In genomic region chr9:115301593-115301992, GRCm38 (mm10) we compare ENCODE assay signal across 9 mouse cellular contexts. TPM values are rescaled to one million over a fixed set of nuclear protein-coding genes. Genes with fewer than 3 reads are reported as not detected.
DNase-seq lines count a peak whose midpoint lies in the region; ATAC-seq and TF ChIP-seq lines count a peak whose summit lies in the region.
"Had no signal": no experiment of that assay in that cellular context is flagged by ENCODE, and none has a peak within 500 bp of the region (broad histone marks: within the 10 kb centered on the region; RNA-seq: fewer than 3 reads in every experiment).

No protein-coding gene starts in this region.

- H3K4me2 ChIP-seq in heart, embryonic 13.5 days, result no peak overlapping the region
- H3K4me2 ChIP-seq in lung, postnatal 0 days (replicated peaks; ENCODE audit: low read depth, low read length), result no peak overlapping the region
- H3K4me2 ChIP-seq in liver, embryonic 11.5 days, result peak overlapping the region; percentile 9; the same call in 1 of the 2 replicates

- H3K27ac ChIP-seq in heart, embryonic 13.5 days (replicated peaks), result peak overlapping the region; percentile 28; the same call in 1 of the 2 replicates
- H3K27ac ChIP-seq in lung, postnatal 0 days (ENCODE audit: low read length), result no peak overlapping the region
- no peak overlapping the region for H3K27ac ChIP-seq in liver, embryonic 11.5 days (ENCODE audit: low read depth, low read length)

- no peaks in the 10 kb centered on the region for H3K9me3 ChIP-seq in heart, embryonic 13.5 days
- H3K9me3 ChIP-seq in lung, postnatal 0 days (ENCODE audit: low read length), result no peaks in the 10 kb centered on the region
- H3K9me3 ChIP-seq in liver, embryonic 11.5 days (ENCODE audit: control insufficient read depth, low read length), result no peaks in the 10 kb centered on the region

- 0 out of 2 replicates have a peak overlapping the region, but pooled peaks have one; percentile 24 for H3K9ac ChIP-seq in heart, embryonic 13.5 days
- no peak overlapping the region for H3K9ac ChIP-seq in lung, postnatal 0 days (replicated peaks; ENCODE audit: low read depth)
- H3K9ac ChIP-seq in liver, embryonic 11.5 days (ENCODE audit: low read depth, low read length), result no peak overlapping the region

- ATAC-seq in heart, embryonic 13.5 days (ENCODE audit: extremely low read depth, insufficient number of reproducible peaks, low FRiP score, low TSS enrichment), result no peak
- ATAC-seq in lung, postnatal 0 days, result peak; percentile 14; the same call in 1 of the 2 replicates
- ATAC-seq in liver, embryonic 11.5 days (replicated peaks; ENCODE audit: low FRiP score), result no peak; the same call in 1 of the 2 replicates

- no peak overlapping the region for H3K4me3 ChIP-seq in heart, embryonic 13.5 days
- no peak overlapping the region for H3K4me3 ChIP-seq in lung, postnatal 0 days (ENCODE audit: low read depth, low read length)
- no peak overlapping the region for H3K4me3 ChIP-seq in liver, embryonic 11.5 days (ENCODE audit: low read depth, low read length)

- TF ChIP-seq EP300 in lung, postnatal 0 days (IDR thresholded peaks at IDR 0.05), result no peak

- WGBS in heart, embryonic 13.5 days, result 74% methylated on average over 7 of the region's 7 CpGs
- WGBS in lung, postnatal 0 days, result 74% methylated on average over 7 of the region's 7 CpGs
- WGBS in liver, embryonic 11.5 days, result 85% methylated on average over 7 of the region's 7 CpGs

- H3K27me3 ChIP-seq in heart, embryonic 13.5 days (replicated peaks), result no peaks in the 10 kb centered on the region
- H3K27me3 ChIP-seq in lung, postnatal 0 days (replicated peaks; ENCODE audit: insufficient read depth, low read length), result no peaks in the 10 kb centered on the region
- H3K27me3 ChIP-seq in liver, embryonic 11.5 days (replicated peaks; ENCODE audit: control insufficient read depth, insufficient read depth, low read length), result no peaks in the 10 kb centered on the region

- TF ChIP-seq CTCF in lung, postnatal 0 days (IDR thresholded peaks at IDR 0.05), result no peak

- DNase-seq in heart, adult 9 months (ENCODE audit: low spot score in 2 of 2), result no peak
- DNase-seq in lung, postnatal 0 days (ENCODE audit: low spot score), result no peak
- no peak for DNase-seq in lung, postnatal 36 days
- no peak for DNase-seq in liver, embryonic 11.5 days (ENCODE audit: low spot score)
- no peak for DNase-seq in urinary bladder, postnatal 36 days (ENCODE audit: low spot score in 2 of 2)
- DNase-seq in thymus, postnatal 25 days, result no peak
- DNase-seq: cerebellum, postnatal 25 days; heart, postnatal 10 days had no signal

- no peaks in the 10 kb centered on the region for H3K36me3 ChIP-seq in heart, embryonic 13.5 days
- 0 out of 2 replicates have a peak, but pooled peaks cover 5% of the 10 kb centered on the region for H3K36me3 ChIP-seq in lung, postnatal 0 days (ENCODE audit: insufficient read depth, low read length)
- H3K36me3 ChIP-seq in liver, embryonic 11.5 days (ENCODE audit: control insufficient read depth, insufficient read depth, low read length), result no peaks in the 10 kb centered on the region

- H3K4me1 ChIP-seq in heart, embryonic 13.5 days, result peaks cover 72% of the 10 kb centered on the region
- peaks cover 15% of the 10 kb centered on the region; the same call in 1 of the 2 replicates for H3K4me1 ChIP-seq in lung, postnatal 0 days (ENCODE audit: insufficient read depth, low read depth, low read length)
- H3K4me1 ChIP-seq in liver, embryonic 11.5 days (replicated peaks; ENCODE audit: control insufficient read depth, insufficient read depth, low read length), result peaks cover 52% of the 10 kb centered on the region

RNA-seq across cellular contexts. Expression of gene Stt3b, which starts 8.6 kb away (rescaled TPM):
- 70.9 and 73.8 TPM in 2 replicates for polyA plus RNA-seq in heart, embryonic 13.5 days (2015; fragmentation: Nextera tagmentation; extraction: Ambion mirVana)
- 56.6 and 62.3 TPM in 2 replicates for polyA plus RNA-seq in lung, postnatal 0 days (2015; fragmentation: Nextera tagmentation; extraction: Ambion mirVana)
- polyA plus RNA-seq in liver, embryonic 11.5 days (2014; fragmentation: Nextera tagmentation; extraction: Ambion mirVana), result 113 and 130 TPM in 2 replicates
